Mouse (Mus musculus): ENCODE data around the gene Clpb.

Clpb gene

GRCm38 (mm10) chr7:101821571-101822501 lies 158.4 kb downstream of the Clpb start:
- peak; percentile 12 for DNase-seq (ENCODE audit: low spot score)

- DNase-seq (ENCODE audit: low spot score), result no peak
Observed at GRCm38 (mm10) chr7:101822836-101823757, 159.7 kb downstream of the Clpb start.

- no peak for DNase-seq (ENCODE audit: low spot score)
Observed at GRCm38 (mm10) chr7:101823758-101824630, 160.6 kb downstream of the Clpb start.

GRCm38 (mm10) chr7:101830373-101830772 lies 166.9 kb downstream of the Clpb start:
- DNase-seq (ENCODE audit: low spot score), result no peak

- DNase-seq (ENCODE audit: low spot score), result no peak
Observed at GRCm38 (mm10) chr7:101831437-101831836, 168.0 kb downstream of the Clpb start.

- no peak for DNase-seq (ENCODE audit: low spot score)
Observed at GRCm38 (mm10) chr7:101832372-101832771, 168.9 kb downstream of the Clpb start.

- DNase-seq (ENCODE audit: low spot score), result no peak
Observed at GRCm38 (mm10) chr7:101833352-101833751, 169.9 kb downstream of the Clpb start.

- DNase-seq (ENCODE audit: low spot score), result no peak
Observed at GRCm38 (mm10) chr7:101833916-101834584, 170.6 kb downstream of the Clpb start.

GRCm38 (mm10) chr7:101834903-101835302 lies 171.5 kb downstream of the Clpb start:
- DNase-seq (ENCODE audit: low spot score), result no peak

GRCm38 (mm10) chr7:101835457-101836109 lies 172.2 kb downstream of the Clpb start:
- no peak for DNase-seq (ENCODE audit: low spot score)

GRCm38 (mm10) chr7:101836271-101837153 lies 173.1 kb downstream of the Clpb start:
- DNase-seq (ENCODE audit: low spot score), result peak; percentile 41

GRCm38 (mm10) chr7:101837154-101837605 lies 173.7 kb downstream of the Clpb start:
- no peak for DNase-seq (ENCODE audit: low spot score)

- peak; percentile 78 for DNase-seq (ENCODE audit: low spot score)
Observed at GRCm38 (mm10) chr7:101837606-101838471, 174.4 kb downstream of the Clpb start, which contains the start of gene Inppl1. Gene Inppl1, minus strand, starts transcription at chr7:101838229.

GRCm38 (mm10) chr7:101844186-101844585 lies 180.8 kb downstream of the Clpb start:
- DNase-seq (ENCODE audit: low spot score), result no peak
